Mouse (Mus musculus) intestine, embryonic 16.5 days (tissue): ENCODE data around the gene Igfbp6. TPM values are rescaled to one million over a fixed set of nuclear protein-coding genes. Genes with fewer than 3 reads are reported as not detected.
"Not testable (repeated sequence)": the region's sequence is repeated elsewhere in the genome, so short reads cannot be mapped to it uniquely, and the experiment has no call there.

Source experiments
- ATAC-seq: fragments of 200-750 bp; cut with Nextera tagmentation; 2 replicates; pipeline ENCODE4 v1.8.0; 2017; ENCODE audit warnings: moderate TSS enrichment, moderate library complexity
- H3K27ac ChIP-seq: fragments of 300-500 bp; sonication (generic); 2 replicates; pipeline ENCODE4 v1.5.1; 2014; ENCODE audit warnings: mild to moderate bottlenecking, low read length
- H3K27me3 ChIP-seq: fragments of 300-500 bp; sonication (generic); replicated peaks from 2 replicates; pipeline ENCODE4 v1.6.1; 2014; ENCODE audit warnings: low read length, control low read depth, mixed read lengths; ENCODE audit not compliant: control insufficient read depth, insufficient read depth
- H3K36me3 ChIP-seq: fragments of 300-500 bp; sonication (generic); 2 replicates; pipeline ENCODE4 v1.6.1; 2014; ENCODE audit warnings: low read length, control low read depth; ENCODE audit not compliant: control insufficient read depth, insufficient read depth
- H3K4me1 ChIP-seq: fragments of 300-500 bp; sonication (generic); 2 replicates; pipeline ENCODE4 v1.6.1; 2014; ENCODE audit warnings: low read length, control low read depth, mixed read lengths; ENCODE audit not compliant: control insufficient read depth, insufficient read depth
- H3K4me2 ChIP-seq: fragments of 300-500 bp; sonication (generic); 2 replicates; pipeline ENCODE4 v1.6.1; 2014; ENCODE audit warnings: low read depth, low read length, control low read depth
- H3K4me3 ChIP-seq: fragments of 300-500 bp; sonication (generic); 2 replicates; pipeline ENCODE4 v1.5.1; 2014; ENCODE audit warnings: mild to moderate bottlenecking, low read length
- H3K9ac ChIP-seq: fragments of 300-500 bp; sonication (generic); 2 replicates; pipeline ENCODE4 v1.6.1; 2014; ENCODE audit warnings: low read depth, low read length
- H3K9me3 ChIP-seq: fragments of 300-500 bp; sonication (generic); 2 replicates; pipeline ENCODE4 v1.6.1; 2016; ENCODE audit warnings: low read length, control low read depth; ENCODE audit not compliant: control insufficient read depth
- WGBS: fragments of 180-500 bp; shearing (Covaris S2); extraction: QIAGEN DNeasy Blood & Tissue Kit; methylation state at CpG from one replicate; pipeline ENCODE4 v1.1.7; 2014; 5-methylcytosine and 5-hydroxymethylcytosine counted together
- polyA plus RNA-seq: library from polyadenylated mRNA; unstranded; fragments of >200 nt; fragmentation: Nextera tagmentation; extraction: Ambion mirVana; gene quantifications from 2 replicates; pipeline ENCODE4 v1.2.1, GENCODE M21; 2015

Igfbp6 gene
- polyA plus RNA-seq, 1 experiment from 2014 or later = 11.9 TPM

- Histone ChIP-seq H3K4me2 (no peak overlapping the region), H3K9ac (no peak overlapping the region), H3K36me3 (no peaks in the 10 kb centered on the region), H3K27ac (no peak overlapping the region), H3K4me3 (no peak overlapping the region), H3K9me3 (no peaks in the 10 kb centered on the region), H3K4me1 (peaks cover 30% of the 10 kb centered on the region), H3K27me3 (peaks cover 14% of the 10 kb centered on the region)
- no peak for ATAC-seq
- 87% methylated on average over 5 of the region's 5 CpGs for WGBS
Measured at GRCm38 (mm10) chr15:102146089-102146488, 1.9 kb downstream of the Igfbp6 start.

- H3K9me3 ChIP-seq = no peaks in the 10 kb centered on the region
- no peak overlapping the region for H3K27ac ChIP-seq
- no peak overlapping the region for H3K4me2 ChIP-seq
- 11% methylated on average over 1 of the region's 1 CpGs for WGBS
- peaks cover 30% of the 10 kb centered on the region for H3K4me1 ChIP-seq
- H3K4me3 ChIP-seq = no peak overlapping the region
- no peaks in the 10 kb centered on the region for H3K36me3 ChIP-seq
- no peak for ATAC-seq
- H3K9ac ChIP-seq = no peak overlapping the region
- H3K27me3 ChIP-seq = peaks cover 14% of the 10 kb centered on the region
Measured at GRCm38 (mm10) chr15:102146882-102147281, 2.7 kb downstream of the Igfbp6 start.

- ATAC-seq = no peak
- Histone ChIP-seq H3K4me3 (no peak overlapping the region), H3K4me2 (no peak overlapping the region), H3K27me3 (peaks cover 14% of the 10 kb centered on the region), H3K27ac (no peak overlapping the region), H3K9ac (peak overlapping the region; percentile 17; the same call in 1 of the 2 replicates), H3K4me1 (peaks cover 32% of the 10 kb centered on the region), H3K9me3 (no peaks in the 10 kb centered on the region), H3K36me3 (no peaks in the 10 kb centered on the region)
- 63% methylated on average over 16 of the region's 16 CpGs for WGBS
Measured at GRCm38 (mm10) chr15:102147674-102148402, 3.7 kb downstream of the Igfbp6 start.

GRCm38 (mm10) chr15:102149561-102149960 is 5.4 kb downstream of the Igfbp6 start:
- Histone ChIP-seq H3K9me3 (no peaks in the 10 kb centered on the region), H3K27me3 (peaks cover 9% of the 10 kb centered on the region), H3K9ac (no peak overlapping the region), H3K27ac (peak overlapping the region; percentile 95), H3K36me3 (no peaks in the 10 kb centered on the region), H3K4me1 (peaks cover 22% of the 10 kb centered on the region), H3K4me3 (no peak overlapping the region), H3K4me2 (0 out of 2 replicates have a peak overlapping the region, but pooled peaks have one; percentile 47)
- WGBS = 51% methylated on average over 4 of the region's 4 CpGs
- peak; percentile 30; the same call in 1 of the 2 replicates for ATAC-seq

GRCm38 (mm10) chr15:102150301-102151135 is 6.4 kb downstream of the Igfbp6 start, which contains the start of gene Soat2:
Gene Soat2 (plus strand): TSS chr15:102150526.
- Histone ChIP-seq H3K9me3 (no peaks in the 10 kb centered on the region), H3K27me3 (no peaks in the 10 kb centered on the region; the same call in 1 of the 2 replicates), H3K9ac (peak within 1 kb of the TSS; percentile 68), H3K4me1 (peaks cover 20% of the 10 kb centered on the region), H3K36me3 (no peaks in the 10 kb centered on the region), H3K4me2 (peak within 1 kb of the TSS; percentile 47), H3K4me3 (peak within 1 kb of the TSS; percentile 45), H3K27ac (peak within 1 kb of the TSS; percentile 95)
- ATAC-seq = peak; percentile 85
- WGBS = 30% methylated on average over 20 of the region's 20 CpGs

GRCm38 (mm10) chr15:102152646-102153045 is 8.5 kb downstream of the Igfbp6 start:
- H3K9me3 ChIP-seq = no peaks in the 10 kb centered on the region
- H3K27ac ChIP-seq = no peak overlapping the region; the same call in 1 of the 2 replicates
- H3K9ac ChIP-seq = no peak overlapping the region
- no peaks in the 10 kb centered on the region for H3K36me3 ChIP-seq
- no peak for ATAC-seq
- WGBS = 48% methylated on average over 4 of the region's 4 CpGs
- H3K4me1 ChIP-seq = peaks cover 17% of the 10 kb centered on the region
- no peak overlapping the region for H3K4me2 ChIP-seq
- H3K4me3 ChIP-seq = no peak overlapping the region
- no peaks in the 10 kb centered on the region for H3K27me3 ChIP-seq

GRCm38 (mm10) chr15:102155006-102155405 is 10.8 kb downstream of the Igfbp6 start:
- not testable (repeated sequence) for ATAC-seq, H3K9me3 ChIP-seq, H3K4me1 ChIP-seq, H3K4me3 ChIP-seq, H3K27me3 ChIP-seq, H3K27ac ChIP-seq, H3K36me3 ChIP-seq, H3K9ac ChIP-seq, H3K4me2 ChIP-seq
- 95% methylated on average over 6 of the region's 6 CpGs for WGBS

- H3K9ac ChIP-seq = no peak overlapping the region
- 41% methylated on average over 20 of the region's 20 CpGs for WGBS
- no peaks in the 10 kb centered on the region for H3K36me3 ChIP-seq
- ATAC-seq = no peak
- H3K9me3 ChIP-seq = no peaks in the 10 kb centered on the region
- no peak overlapping the region for H3K4me2 ChIP-seq
- H3K4me3 ChIP-seq = no peak overlapping the region
- no peaks in the 10 kb centered on the region for H3K27me3 ChIP-seq
- peaks cover 3% of the 10 kb centered on the region; the same call in 1 of the 2 replicates for H3K4me1 ChIP-seq
- no peak overlapping the region for H3K27ac ChIP-seq
Measured at GRCm38 (mm10) chr15:102156836-102157235, 12.7 kb downstream of the Igfbp6 start.

GRCm38 (mm10) chr15:102160415-102161060 is 16.4 kb downstream of the Igfbp6 start:
- Histone ChIP-seq H3K9ac (no peak overlapping the region), H3K27me3 (no peaks in the 10 kb centered on the region), H3K9me3 (no peaks in the 10 kb centered on the region), H3K4me1 (no peaks in the 10 kb centered on the region), H3K27ac (no peak overlapping the region), H3K4me2 (no peak overlapping the region), H3K4me3 (no peak overlapping the region), H3K36me3 (no peaks in the 10 kb centered on the region)
- ATAC-seq = no peak
- 65% methylated on average over 27 of the region's 27 CpGs for WGBS
